Mouse (Mus musculus): ENCODE data around the gene Slamf7. TPM values are rescaled to one million over a fixed set of nuclear protein-coding genes. Genes with fewer than 3 reads are reported as not detected.

Slamf7 gene
- 28.2 and 29.0 TPM in 2 replicates for total RNA-seq (2017)

GRCm38 (mm10) chr1:171652734-171653133, at the start of gene Slamf7:
Slamf7 (minus strand) TSS chr1:171653035.
- no peak for ATAC-seq (ENCODE audit: extremely low read depth, insufficient number of reproducible peaks, low FRiP score, poor library complexity, severe bottlenecking)

- peak; percentile 99 for ATAC-seq (ENCODE audit: extremely low read depth, insufficient number of reproducible peaks, low FRiP score, poor library complexity, severe bottlenecking)
These were observed 46.1 kb upstream of the Slamf7 start for GRCm38 (mm10) chr1:171698983-171699382.

- ATAC-seq (ENCODE audit: extremely low read depth, insufficient number of reproducible peaks, low FRiP score, poor library complexity, severe bottlenecking): no peak
These were observed 41.1 kb upstream of the Slamf7 start for GRCm38 (mm10) chr1:171693918-171694317.

- ATAC-seq (ENCODE audit: extremely low read depth, insufficient number of reproducible peaks, low FRiP score, poor library complexity, severe bottlenecking): no peak
These were observed 34.5 kb upstream of the Slamf7 start for GRCm38 (mm10) chr1:171687320-171687719.

GRCm38 (mm10) chr1:171684923-171685322, 32.1 kb upstream of the Slamf7 start:
- ATAC-seq (ENCODE audit: extremely low read depth, insufficient number of reproducible peaks, low FRiP score, poor library complexity, severe bottlenecking): no peak

GRCm38 (mm10) chr1:171681531-171682299, 28.9 kb upstream of the Slamf7 start, which contains the start of gene Cd48:
Cd48 (plus strand) TSS chr1:171682009.
- peak; percentile 25; the same call in 1 of the 2 replicates for ATAC-seq (ENCODE audit: extremely low read depth, insufficient number of reproducible peaks, low FRiP score, poor library complexity, severe bottlenecking)

GRCm38 (mm10) chr1:171681009-171681408, 28.2 kb upstream of the Slamf7 start:
- ATAC-seq (ENCODE audit: extremely low read depth, insufficient number of reproducible peaks, low FRiP score, poor library complexity, severe bottlenecking): peak; percentile 81

- ATAC-seq (ENCODE audit: extremely low read depth, insufficient number of reproducible peaks, low FRiP score, poor library complexity, severe bottlenecking): no peak
These were observed 24.9 kb upstream of the Slamf7 start for GRCm38 (mm10) chr1:171677721-171678120.

- ATAC-seq (ENCODE audit: extremely low read depth, insufficient number of reproducible peaks, low FRiP score, poor library complexity, severe bottlenecking): no peak
These were observed 21.6 kb upstream of the Slamf7 start for GRCm38 (mm10) chr1:171674467-171674866.

GRCm38 (mm10) chr1:171672854-171673475, 20.1 kb upstream of the Slamf7 start:
- no peak for ATAC-seq (ENCODE audit: extremely low read depth, insufficient number of reproducible peaks, low FRiP score, poor library complexity, severe bottlenecking)

- peak; percentile 41; the same call in 1 of the 2 replicates for ATAC-seq (ENCODE audit: extremely low read depth, insufficient number of reproducible peaks, low FRiP score, poor library complexity, severe bottlenecking)
These were observed 19.6 kb upstream of the Slamf7 start for GRCm38 (mm10) chr1:171672451-171672850.

- no peak for ATAC-seq (ENCODE audit: extremely low read depth, insufficient number of reproducible peaks, low FRiP score, poor library complexity, severe bottlenecking)
These were observed 14.3 kb upstream of the Slamf7 start for GRCm38 (mm10) chr1:171667160-171667559.

GRCm38 (mm10) chr1:171666350-171666749, 13.5 kb upstream of the Slamf7 start:
- ATAC-seq (ENCODE audit: extremely low read depth, insufficient number of reproducible peaks, low FRiP score, poor library complexity, severe bottlenecking): no peak

GRCm38 (mm10) chr1:171663757-171664156, 10.9 kb upstream of the Slamf7 start:
- no peak for ATAC-seq (ENCODE audit: extremely low read depth, insufficient number of reproducible peaks, low FRiP score, poor library complexity, severe bottlenecking)

- ATAC-seq (ENCODE audit: extremely low read depth, insufficient number of reproducible peaks, low FRiP score, poor library complexity, severe bottlenecking): no peak
These were observed 8.6 kb upstream of the Slamf7 start for GRCm38 (mm10) chr1:171661482-171661881.

- no peak for ATAC-seq (ENCODE audit: extremely low read depth, insufficient number of reproducible peaks, low FRiP score, poor library complexity, severe bottlenecking)
These were observed 7.6 kb upstream of the Slamf7 start for GRCm38 (mm10) chr1:171660423-171660822.

GRCm38 (mm10) chr1:171658561-171658991, 5.7 kb upstream of the Slamf7 start:
- peak; percentile 53 for ATAC-seq (ENCODE audit: extremely low read depth, insufficient number of reproducible peaks, low FRiP score, poor library complexity, severe bottlenecking)

- ATAC-seq (ENCODE audit: extremely low read depth, insufficient number of reproducible peaks, low FRiP score, poor library complexity, severe bottlenecking): peak; percentile 62; the same call in 1 of the 2 replicates
These were observed 4.0 kb downstream of the Slamf7 start for GRCm38 (mm10) chr1:171648840-171649239.

GRCm38 (mm10) chr1:171647716-171648115, 5.1 kb downstream of the Slamf7 start:
- ATAC-seq (ENCODE audit: extremely low read depth, insufficient number of reproducible peaks, low FRiP score, poor library complexity, severe bottlenecking): 0 out of 2 replicates have a peak, but pooled peaks have one; percentile 23

GRCm38 (mm10) chr1:171646429-171646940, 6.3 kb downstream of the Slamf7 start:
- ATAC-seq (ENCODE audit: extremely low read depth, insufficient number of reproducible peaks, low FRiP score, poor library complexity, severe bottlenecking): no peak

All from neutrophil, adult 5-6 weeks (primary cell).